Mouse (Mus musculus): ENCODE measurements at regions not wholly inside any gene's neighbourhood (a gene's known extent, or its start where the extent isn't known, plus 50 kb on each side); places are given as distances from the start of the nearest gene placed in this dataset.
"Not testable (repeated sequence)": the region's sequence is repeated elsewhere in the genome, so short reads cannot be mapped to it uniquely, and the experiment has no call there.

DNA sequence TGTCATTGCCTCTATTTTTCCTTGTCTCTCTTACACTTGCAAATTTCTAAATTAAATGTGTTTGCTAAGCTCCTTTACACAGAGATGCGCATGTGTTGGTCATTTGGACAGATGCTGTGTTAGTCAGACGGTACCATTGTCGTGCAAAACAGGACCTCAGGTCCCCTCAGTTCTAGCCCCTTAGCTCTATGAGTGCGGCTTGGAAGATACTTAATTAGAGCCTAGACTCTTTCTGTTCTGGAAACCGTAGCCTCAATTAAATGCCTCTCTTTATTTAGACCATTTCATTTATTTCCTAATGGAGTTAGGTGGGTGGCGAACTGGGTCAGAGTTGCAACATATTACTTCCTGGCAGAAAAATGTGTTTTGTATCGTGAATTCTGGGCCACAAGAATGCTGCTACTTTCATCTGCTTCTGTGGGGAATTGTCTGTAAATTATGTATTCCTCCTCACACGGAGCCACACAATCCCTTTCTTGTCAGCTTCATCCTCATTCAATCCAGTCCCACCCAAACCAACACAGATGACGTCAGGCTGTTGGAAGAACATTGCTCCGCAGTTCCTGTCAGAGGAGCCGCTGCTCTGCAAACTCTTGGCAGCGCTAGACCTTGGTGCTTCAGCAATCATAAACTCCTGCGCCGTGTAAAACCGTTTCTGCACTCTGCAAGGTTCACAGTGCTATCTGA, 345.4 kb upstream of the Nova1 start:
- in situ Hi-C loops (cut with MboI, MseI), result no loop called here

DNA sequence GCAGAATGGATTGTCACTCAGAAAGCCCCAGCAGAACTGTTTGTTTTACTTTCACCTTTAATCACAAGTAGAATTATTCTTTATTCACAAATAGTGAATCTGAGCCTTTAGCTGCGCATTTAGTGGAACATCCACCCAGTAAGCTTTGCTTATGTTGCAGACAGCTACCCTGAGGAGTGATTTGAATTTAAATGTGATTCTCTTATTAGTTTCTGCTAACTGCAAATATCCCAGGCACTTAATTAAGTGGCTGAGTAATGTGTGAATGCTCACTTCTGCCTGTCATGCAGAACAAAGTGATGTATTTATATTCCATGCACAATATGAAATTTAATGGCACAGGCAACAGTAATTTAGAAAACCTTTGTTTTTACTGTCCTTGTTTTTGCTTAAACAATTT, 344.4 kb upstream of the Nova1 start:
- in situ Hi-C loops (cut with MboI, MseI), result no loop called here

DNA sequence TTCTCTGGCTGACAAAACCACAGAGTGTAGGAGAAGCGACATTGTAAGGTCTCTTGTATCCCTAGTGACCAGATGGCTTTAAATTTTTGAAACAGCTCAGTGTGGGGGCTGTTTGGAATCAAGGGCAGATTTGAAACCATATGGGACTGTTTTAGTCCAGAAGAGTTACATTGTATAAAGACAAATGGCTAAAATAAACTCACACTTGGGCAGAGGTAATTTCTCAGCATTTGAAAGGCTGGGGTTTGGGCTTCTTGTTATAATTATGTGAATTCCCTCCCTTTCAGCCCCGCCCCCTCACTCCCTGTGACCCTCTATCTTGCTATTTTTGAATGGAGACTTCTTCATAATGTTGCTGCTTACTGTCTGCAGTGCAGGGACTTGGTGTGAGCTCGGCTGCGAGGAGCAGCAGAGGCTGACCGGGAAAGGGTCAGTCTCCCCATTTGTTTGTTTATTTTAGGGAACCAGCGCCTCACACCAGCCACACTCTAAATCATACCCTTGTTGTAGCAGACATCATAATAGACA, 344.0 kb upstream of the Nova1 start:
- in situ Hi-C loops (cut with MboI, MseI), result no loop called here

DNA sequence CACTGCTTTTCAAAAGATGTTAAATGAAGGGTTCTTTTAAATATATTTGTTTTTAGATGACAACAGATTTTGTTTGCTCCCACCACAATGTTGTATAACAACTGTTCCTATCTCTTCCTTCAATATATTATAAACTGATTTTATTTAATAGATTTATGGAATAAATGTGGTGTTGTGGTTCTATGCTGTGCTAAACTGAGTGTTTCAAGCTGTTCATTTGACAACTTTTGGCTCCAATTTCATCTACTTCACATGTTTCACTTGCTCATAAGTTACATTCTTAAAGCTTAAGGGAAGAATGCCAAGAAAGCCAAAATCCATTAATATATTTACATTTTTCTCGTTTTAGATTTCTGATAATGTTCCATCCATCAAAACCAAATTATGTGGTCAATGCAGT, 341.9 kb upstream of the Nova1 start:
- in situ Hi-C loops (cut with MboI, MseI), result no loop called here

DNA sequence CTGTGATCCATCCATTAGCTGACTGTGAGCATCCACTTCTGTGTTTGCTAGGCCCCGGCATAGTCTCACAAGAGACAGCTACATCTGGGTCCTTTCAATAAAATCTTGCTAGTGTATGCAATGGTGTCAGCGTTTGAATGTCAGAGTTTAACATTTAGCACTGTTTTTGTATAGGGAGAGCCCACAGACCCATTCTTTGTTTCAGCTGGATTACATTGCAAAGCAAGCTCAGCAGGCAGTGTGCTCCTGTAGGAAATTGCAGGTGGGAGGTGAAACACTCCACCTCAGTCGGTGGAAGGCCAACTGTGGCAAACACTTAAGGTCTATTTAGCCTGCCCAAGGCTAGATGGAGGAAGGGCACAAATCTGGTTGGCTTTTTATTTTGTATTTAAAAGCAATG, 337.2 kb upstream of the Nova1 start:
- in situ Hi-C loops (cut with MboI, MseI), result not testable (repeated sequence)

DNA sequence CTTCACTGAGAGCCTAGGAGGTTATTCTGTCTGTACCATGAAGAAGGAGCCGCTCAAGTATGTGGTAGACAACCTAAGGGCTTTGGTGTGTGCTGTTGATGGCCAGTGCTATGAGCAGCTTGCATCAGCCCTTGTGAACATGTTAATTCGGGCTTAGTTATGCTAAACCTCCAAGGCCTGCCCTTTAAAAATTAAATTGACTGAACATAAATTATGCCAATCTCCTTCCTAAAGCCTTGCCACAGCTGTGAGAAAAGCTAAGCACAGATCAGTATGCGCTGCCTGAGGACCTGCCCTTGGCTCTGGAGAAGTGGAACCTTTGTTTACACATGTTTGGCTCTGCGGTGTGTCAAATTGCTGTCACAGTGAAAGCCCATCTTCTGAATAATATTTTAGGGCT, 321.9 kb upstream of the Nova1 start:
- in situ Hi-C loops (cut with MboI, MseI), result no loop called here

DNA sequence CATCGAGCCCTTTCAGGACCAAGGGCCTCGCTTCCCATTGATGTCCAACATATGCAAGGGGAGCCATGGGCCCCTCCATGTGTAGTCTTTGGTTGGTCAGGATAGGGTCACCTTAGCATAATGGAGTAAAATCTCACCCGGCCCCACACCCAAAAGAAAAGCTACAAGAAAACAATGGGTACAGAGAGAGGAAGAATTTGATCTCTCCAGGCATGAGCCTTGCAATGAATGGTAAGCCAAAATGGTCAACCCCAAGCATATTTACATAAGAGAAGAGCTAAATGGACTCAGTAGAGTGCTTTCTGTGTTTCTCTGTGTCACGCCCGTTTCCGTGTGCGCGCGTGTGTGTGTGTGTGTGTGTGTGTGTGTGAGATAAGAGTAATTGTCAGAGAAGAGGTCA, 311.1 kb upstream of the Nova1 start:
- in situ Hi-C loops (cut with MboI, MseI), result no loop called here

DNA sequence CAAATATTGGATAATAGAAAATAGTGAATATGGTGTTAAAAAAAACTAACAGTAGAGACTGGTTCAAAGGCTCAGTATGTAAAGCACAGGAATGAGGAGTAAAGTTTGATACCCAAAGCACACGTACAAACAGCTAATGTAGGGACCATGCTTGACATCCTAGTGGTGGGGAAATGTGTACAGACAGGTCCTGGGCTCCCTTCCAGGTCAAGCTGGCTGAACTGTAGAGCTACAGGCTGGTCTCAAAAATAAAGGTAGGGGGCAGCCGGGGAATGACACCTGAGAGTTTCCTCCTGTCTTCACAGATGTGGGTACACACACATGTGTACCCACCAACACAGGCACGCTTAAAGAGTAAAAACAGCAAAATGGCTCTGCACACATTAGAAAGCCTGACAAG, 309.9 kb upstream of the Nova1 start:
- in situ Hi-C loops (cut with MboI, MseI), result no loop called here

DNA sequence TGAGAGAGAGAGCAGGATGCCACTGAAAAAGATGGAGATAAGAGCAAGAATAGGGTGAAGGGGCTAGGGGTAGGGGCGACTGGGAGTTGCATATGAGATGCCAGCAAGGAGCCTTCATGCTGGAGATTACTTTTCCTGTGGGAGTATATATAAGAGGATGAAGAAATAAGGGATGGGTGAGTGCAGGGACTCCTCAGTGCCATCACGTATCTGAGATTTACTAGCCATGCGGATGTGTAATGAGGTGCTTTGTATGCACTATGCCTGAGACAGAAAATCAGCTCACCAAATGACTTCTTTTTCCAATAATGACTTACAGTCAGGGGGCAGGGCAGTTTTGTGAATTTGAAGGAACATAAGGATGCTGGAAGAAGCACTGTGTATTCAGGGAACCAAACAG, 302.7 kb upstream of the Nova1 start:
- in situ Hi-C loops (cut with MboI, MseI), result no loop called here

DNA sequence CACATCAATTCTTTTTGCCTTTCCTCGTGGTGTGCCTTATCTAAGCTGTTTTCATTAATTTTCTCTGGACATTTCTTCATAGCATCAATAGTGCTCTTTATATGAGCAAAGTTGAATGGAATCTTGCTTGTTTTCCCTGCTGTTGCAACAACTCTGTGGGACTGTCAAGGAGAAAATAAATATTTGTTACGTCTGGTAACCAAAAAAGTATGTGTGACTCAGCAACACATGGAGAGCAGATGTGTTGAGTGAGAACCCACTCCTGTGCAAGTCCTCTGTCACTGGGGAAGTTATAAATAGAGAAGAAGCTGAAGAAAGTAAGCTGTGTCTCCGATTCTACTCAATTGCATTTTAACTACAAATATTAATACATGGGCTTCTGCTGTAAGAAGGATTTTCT, 298.8 kb upstream of the Nova1 start:
- in situ Hi-C loops (cut with MboI, MseI), result loop anchor here in 1 of 2 experiments (10.0 kb wide), 1 partner anchor 137 kb away; no protein-coding TSS in a partner anchor

DNA sequence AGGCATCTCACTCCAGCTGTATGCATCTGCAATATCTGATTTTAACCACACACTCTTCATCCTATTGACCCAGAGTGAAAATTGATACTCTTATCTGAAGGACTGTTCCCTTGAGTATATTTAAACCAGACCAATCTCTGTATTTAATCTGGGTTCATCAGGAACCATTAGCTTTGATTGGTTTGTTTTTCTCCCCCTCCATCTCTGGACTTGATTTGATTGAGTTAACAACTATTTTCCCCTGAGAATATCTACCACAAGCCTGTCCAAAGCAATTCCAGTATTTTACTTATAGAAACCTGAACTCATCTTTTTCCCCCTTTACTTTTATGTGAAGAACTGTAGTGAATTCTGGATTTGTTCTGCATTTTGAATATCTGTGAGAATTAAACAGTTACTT, 270.5 kb upstream of the Nova1 start:
- in situ Hi-C loops (cut with MboI, MseI), result no loop called here

DNA sequence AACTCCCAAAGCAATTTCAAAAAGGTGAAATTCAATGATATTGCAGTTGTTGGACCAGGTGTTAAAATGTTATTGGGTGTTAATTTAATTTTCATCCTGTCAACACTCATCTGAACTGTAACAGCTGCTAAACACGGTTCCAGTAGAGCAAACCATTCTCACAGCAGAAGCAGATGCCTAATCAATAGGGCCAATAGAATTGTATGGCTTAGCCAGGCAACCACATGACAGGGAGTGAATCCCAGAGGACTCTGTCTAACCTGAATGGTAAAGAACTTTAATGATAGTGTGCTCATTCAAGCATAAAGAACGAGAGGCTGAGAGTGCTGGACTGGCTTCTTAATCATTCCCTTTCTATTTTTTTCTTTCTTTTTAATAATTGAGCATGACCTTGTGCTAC, 256.2 kb upstream of the Nova1 start:
- in situ Hi-C loops (cut with MboI, MseI), result no loop called here

DNA sequence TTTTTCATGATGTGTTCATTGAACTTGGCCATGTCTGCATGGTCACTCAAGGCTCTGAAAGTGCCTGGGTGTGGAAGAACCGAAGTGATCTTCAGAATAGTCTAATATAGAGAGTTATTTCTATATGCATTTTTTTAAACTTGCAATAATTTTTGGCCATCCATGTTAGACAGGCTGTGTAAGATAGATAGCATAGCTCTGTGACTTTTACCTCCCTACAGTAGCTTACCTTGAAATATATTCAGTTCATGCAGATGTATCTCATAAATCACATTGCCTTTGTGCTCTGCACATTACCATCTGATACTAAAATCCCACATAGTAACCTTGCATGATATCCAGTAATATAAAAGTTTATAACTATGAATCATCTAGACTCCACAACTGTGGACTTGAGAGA, 233.7 kb upstream of the Nova1 start:
- in situ Hi-C loops (cut with MboI, MseI), result no loop called here

DNA sequence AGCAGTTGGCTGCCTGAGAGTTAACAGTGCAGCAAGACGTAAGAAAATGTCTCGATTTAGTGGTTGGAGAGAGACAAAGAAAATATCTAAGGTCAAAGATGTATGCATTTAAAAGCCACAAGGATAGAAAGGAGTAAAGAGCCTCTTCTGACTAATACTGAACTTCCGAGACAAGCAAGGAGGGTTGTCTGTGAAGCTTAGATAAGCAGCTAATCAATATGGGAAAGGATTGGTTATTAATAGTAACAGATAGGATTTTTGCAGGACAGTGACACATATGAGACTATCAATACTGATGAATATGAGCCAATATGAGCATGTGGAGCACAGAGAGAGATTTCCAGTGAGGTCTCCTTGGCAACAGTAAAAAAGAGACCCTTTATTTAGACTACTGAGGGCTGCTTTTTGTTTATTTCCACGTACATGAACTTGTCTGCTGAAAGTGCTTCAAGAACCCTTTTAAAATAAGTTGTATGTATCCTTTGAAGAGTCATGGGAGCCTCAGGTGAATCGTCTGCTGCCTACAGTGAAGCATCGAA, 202.2 kb upstream of the Nova1 start:
- in situ Hi-C loops (cut with MboI, MseI), result no loop called here

DNA sequence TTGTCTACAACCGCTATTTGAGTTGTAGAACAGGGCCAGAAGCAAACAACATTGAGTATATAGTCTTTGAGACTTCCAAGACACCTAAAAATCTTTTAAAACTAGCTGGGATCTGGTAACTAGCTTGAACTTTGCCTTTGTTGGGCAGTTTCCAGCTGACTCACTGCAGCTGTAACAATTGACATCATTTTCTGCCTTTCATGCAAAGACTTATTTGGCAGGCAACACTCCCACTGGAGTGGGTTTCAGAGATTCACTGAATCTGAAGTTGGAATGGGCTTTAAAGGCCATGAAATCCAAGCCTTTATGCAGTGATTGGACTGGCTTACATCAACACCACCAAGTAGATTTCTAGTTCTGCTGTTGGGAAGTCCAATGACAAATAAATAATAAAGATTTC, 173.6 kb upstream of the Nova1 start:
- in situ Hi-C loops (cut with MboI, MseI), result loop anchor here in 1 of 2 experiments (10.0 kb wide), 1 partner anchor 722 kb away; no protein-coding TSS in a partner anchor

DNA sequence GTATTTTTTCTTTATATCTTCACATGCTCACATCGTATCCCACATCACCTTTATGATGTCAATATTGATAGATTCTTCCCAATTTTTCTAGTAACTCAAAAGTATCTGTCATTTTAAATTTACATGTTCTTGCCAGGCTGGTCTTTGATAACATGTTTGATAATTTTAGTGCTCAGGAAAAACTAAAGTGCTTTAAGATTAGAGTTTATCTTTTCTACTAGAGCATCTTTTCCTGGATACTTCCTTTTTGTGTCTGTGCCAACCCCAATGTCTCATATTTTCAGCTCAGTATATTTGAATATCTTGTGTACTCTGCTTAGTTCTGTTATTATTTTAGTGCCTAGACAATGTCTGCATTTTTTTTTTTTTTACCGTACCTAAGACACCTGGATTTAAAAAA, 170.2 kb upstream of the Nova1 start:
- in situ Hi-C loops (cut with MboI, MseI), result no loop called here

DNA sequence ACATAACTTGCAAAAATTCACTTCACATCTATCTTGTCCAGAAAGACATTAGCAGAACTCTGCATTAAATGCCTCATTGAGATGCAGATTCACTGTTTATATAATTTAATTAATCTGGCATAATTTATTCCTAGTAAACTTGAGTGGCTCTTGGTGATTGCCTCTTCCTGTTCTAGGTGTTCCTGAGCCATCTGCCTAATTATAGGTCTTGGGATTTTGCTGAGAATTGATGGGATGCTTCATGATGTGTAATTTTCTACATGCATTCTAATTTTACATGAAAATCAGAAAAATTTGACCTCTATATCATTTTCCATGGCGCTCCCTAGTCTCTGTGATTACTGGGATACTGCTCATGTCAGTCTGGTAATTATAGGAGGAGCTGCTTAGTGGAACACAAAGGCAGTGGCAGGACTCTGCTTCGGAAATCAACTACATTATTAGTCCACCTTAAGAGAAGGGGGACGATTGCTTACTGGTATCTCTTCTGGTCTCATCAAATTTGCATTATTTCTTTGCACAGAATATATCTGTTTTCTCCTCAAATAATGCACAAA, 131.6 kb upstream of the Nova1 start:
- in situ Hi-C loops (cut with MboI, MseI), result no loop called here

DNA sequence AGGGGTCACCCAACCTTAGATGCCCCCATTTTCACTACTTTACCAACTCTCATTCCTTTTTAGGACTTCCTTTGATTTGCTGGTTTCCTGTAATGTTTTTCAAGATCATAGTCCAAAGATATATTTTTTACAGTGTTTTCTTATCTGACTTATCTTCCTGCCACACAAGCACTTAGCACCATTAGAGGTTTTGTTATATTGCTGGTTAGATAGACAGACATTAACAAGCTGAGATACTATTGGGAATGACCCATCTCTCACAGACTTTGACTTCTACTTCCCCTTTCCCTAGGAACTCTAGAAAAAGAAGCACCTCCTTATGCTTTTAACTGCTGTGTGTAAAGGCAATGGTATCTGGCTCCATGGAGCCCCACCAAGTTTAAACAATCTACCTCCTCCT, 127.0 kb upstream of the Nova1 start:
- in situ Hi-C loops (cut with MboI, MseI), result no loop called here

DNA sequence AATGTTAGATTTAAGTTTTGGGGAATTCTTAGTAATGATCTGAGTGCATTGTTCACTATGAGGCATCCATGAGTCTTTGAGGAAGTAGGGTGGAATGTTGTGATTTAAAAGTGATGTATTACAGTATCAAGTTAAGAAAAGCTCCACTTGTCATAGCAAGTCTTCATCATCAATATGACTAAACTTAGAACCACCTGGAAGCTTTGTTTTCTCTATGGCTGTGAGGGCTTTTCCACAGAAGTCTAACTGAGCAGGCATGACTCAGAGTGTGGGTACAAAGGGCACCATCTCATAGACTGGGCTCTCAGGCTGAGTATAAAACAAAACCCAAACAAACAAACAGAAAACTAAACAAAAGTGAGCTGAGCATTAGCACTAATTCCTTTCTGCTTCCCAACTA, 112.4 kb upstream of the Nova1 start:
- in situ Hi-C loops (cut with MboI, MseI), result no loop called here

DNA sequence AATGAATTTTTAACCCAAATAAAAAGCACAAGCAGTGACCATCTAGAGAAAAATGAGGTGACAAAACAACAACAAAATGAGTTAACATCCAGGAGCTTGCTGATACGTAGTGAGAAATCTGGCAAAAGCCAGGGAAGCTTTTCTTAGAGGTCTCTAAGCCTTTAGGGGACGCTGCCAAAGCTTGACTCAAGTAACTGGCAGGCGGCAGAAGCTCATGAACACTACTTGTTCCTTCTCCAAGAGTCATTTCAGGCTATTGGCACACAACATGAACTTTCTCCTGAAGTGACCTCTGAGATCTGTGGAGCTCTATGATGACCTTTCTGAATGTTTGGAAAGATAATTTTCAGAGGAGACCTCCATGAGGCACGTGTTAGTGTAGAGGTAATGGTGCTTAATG, 98.6 kb upstream of the Nova1 start:
- in situ Hi-C loops (cut with MboI, MseI), result no loop called here

DNA sequence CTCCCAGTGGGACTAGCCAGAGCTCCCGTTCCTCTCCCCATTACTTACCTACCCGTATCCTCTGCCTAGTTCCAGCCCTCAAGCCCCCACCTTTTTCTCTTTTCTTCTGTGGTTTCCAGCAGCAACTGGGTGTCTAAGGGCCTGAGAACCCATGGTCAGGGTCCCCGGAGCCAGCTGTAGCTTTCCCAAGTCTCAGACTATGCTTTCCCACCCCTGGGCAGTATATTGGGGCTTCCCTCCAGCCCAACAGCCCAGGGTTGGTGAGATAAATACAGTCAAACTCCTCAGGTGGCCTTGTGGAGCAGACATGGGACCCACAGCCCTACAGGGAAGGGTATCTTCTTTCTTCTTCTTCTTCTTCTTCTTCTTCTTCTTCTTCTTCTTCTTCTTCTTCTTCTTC, 59.4 kb upstream of the Nova1 start:
- in situ Hi-C loops (cut with MboI, MseI), result no loop called here

DNA sequence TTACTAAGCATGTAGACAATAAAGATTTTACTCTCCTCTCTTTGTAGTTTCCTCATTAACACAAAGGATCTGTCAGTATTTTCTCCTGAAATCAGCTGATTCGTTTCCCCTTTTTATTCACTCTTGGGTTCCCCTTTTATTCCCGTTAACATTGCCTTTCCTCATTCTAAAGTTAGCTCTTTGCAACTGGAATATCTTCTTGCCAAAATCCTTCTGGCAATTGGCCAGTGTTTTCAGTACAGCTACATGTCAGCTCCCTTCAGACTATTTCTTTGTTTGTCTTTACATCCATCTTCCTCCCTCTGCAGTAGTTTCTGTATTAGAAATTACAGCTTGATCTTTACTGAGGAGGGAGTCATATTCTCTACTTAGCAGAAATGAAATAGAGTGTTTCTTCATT, 51.4 kb upstream of the Nova1 start:
- in situ Hi-C loops (cut with MboI, MseI), result no loop called here

All from T-helper 17 cell (primary cell).